Mouse (Mus musculus) stomach, embryonic 15.5 days (tissue): ENCODE results near the gene Rasgef1a. TPM values are rescaled to one million over a fixed set of nuclear protein-coding genes. Genes with fewer than 3 reads are reported as not detected.
A peak's percentile ranks its signal among the peaks of the same experiment; 100 is the strongest.

Source experiments
- ATAC-seq: fragments of 200-750 bp; cut with Nextera tagmentation; 2 replicates; pipeline ENCODE4 v1.8.0; 2017; ENCODE audit warnings: low read depth, moderate number of reproducible peaks, moderate TSS enrichment; ENCODE audit not compliant: insufficient read depth, low FRiP score
- H3K27ac ChIP-seq: fragments of 300-500 bp; sonication (generic); 2 replicates; pipeline ENCODE4 v1.5.1; 2015; ENCODE audit warnings: mild to moderate bottlenecking, inconsistent platforms
- H3K27me3 ChIP-seq: fragments of 300-500 bp; sonication (generic); replicated peaks from 2 replicates; pipeline ENCODE4 v1.6.1; 2015; ENCODE audit warnings: inconsistent platforms
- H3K36me3 ChIP-seq: fragments of 300-500 bp; sonication (generic); 2 replicates; pipeline ENCODE4 v1.6.1; 2015; ENCODE audit warnings: inconsistent platforms
- H3K4me1 ChIP-seq: fragments of 300-500 bp; sonication (generic); 2 replicates; pipeline ENCODE4 v1.6.1; 2015; ENCODE audit warnings: inconsistent platforms
- H3K4me2 ChIP-seq: fragments of 300-500 bp; sonication (generic); 2 replicates; pipeline ENCODE4 v1.6.1; 2015; ENCODE audit warnings: mild to moderate bottlenecking, inconsistent platforms
- H3K4me3 ChIP-seq: fragments of 300-500 bp; sonication (generic); replicated peaks from 2 replicates; pipeline ENCODE4 v1.5.1; 2015; ENCODE audit warnings: inconsistent platforms
- H3K9ac ChIP-seq: fragments of 300-500 bp; sonication (generic); 2 replicates; pipeline ENCODE4 v1.6.1; 2015; ENCODE audit warnings: inconsistent platforms
- H3K9me3 ChIP-seq: fragments of 300-500 bp; sonication (generic); 2 replicates; pipeline ENCODE4 v1.6.1; 2016; ENCODE audit warnings: inconsistent platforms
- WGBS: fragments of 180-500 bp; shearing (Covaris S2); methylation state at CpG from one replicate; pipeline ENCODE4 v1.1.7; 2015; 5-methylcytosine and 5-hydroxymethylcytosine counted together
- polyA plus RNA-seq: library from polyadenylated mRNA; unstranded; fragments of >200 nt; fragmentation: Nextera tagmentation; extraction: Ambion mirVana; gene quantifications from 2 replicates; pipeline ENCODE4 v1.2.1, GENCODE M21; 2015

Gene Rasgef1a
- polyA plus RNA-seq, 1 experiment from 2014 or later, result 0.44 TPM

DNA sequence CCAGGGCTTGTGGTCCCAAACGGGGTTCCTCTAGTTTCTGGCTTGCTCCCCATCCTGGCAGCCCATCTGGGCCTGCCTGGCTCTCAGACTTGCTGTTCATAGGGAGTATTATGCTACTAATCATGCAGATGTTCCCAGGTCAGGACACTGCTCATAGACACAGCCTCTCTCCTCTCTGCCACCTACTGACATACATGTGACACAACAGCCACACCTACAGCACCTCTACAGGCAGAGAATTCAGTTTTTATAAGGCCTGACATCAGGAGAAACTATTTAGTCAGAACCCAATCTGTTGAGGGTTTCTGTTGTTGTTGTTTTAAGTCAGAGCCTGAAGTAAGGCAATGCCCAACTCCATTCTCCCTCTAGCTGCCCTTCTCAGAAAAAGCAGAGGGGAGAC lies 100.6 kb downstream of the Rasgef1a start:
- WGBS, result 62% methylated on average over 1 of the region's 1 CpGs
- Histone ChIP-seq H3K36me3 (peaks cover 5% of the 10 kb centered on the region; the same call in 1 of the 2 replicates), H3K4me1 (no peaks in the 10 kb centered on the region), H3K4me2 (no peak overlapping the region), H3K9me3 (no peaks in the 10 kb centered on the region), H3K27ac (no peak overlapping the region), H3K4me3 (no peak overlapping the region), H3K27me3 (no peaks in the 10 kb centered on the region), H3K9ac (no peak overlapping the region)
- no peak for ATAC-seq

DNA sequence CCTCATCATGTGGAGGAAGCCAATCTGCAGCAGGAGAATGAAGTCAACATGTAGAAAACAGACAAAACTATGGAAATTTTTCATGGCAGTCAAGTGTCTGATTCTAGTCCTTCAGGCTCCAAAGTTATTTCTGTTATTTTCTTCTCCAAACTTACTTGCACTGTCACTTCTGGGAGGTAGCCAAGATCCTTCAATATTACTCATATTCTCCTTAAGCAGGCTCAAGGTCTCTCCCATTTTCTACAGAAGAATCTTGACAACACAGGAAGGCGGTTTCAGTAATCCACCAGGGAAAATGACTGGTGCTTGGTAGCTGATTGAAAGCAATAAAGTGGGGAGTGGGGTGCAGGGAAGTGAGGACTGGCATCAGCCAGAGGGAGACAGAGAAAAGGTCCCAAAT lies 111.5 kb downstream of the Rasgef1a start:
- WGBS, result 79% methylated on average over 1 of the region's 1 CpGs

DNA sequence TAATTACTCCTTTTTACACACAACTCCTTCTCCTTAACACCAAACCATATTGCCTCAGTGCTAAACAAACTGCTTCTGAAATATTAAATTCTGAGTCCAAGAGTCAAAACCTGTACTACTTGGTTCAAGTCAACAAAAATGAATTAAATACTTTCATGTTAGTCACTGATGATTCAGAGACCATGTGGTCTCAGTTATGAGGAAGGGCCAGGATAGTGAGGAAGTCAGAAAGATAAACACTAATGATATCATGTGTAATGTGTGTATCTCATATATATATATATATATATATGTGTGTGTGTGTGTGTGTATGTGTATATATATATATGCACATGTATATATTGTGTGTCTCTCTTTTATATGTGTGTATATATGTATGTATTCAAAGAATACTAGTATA lies 115.3 kb downstream of the Rasgef1a start:
- Histone ChIP-seq H3K9me3 (no peaks in the 10 kb centered on the region), H3K9ac (no peak overlapping the region)
- no peak for ATAC-seq

More for the DNA sequence above, 111.5 kb downstream of the Rasgef1a start:
- Histone ChIP-seq H3K4me2 (no peak overlapping the region), H3K4me1 (no peaks in the 10 kb centered on the region), H3K27ac (no peak overlapping the region), H3K27me3 (no peaks in the 10 kb centered on the region), H3K9me3 (no peaks in the 10 kb centered on the region), H3K4me3 (no peak overlapping the region), H3K36me3 (peaks cover 3% of the 10 kb centered on the region; the same call in 1 of the 2 replicates), H3K9ac (no peak overlapping the region)
- no peak for ATAC-seq

DNA sequence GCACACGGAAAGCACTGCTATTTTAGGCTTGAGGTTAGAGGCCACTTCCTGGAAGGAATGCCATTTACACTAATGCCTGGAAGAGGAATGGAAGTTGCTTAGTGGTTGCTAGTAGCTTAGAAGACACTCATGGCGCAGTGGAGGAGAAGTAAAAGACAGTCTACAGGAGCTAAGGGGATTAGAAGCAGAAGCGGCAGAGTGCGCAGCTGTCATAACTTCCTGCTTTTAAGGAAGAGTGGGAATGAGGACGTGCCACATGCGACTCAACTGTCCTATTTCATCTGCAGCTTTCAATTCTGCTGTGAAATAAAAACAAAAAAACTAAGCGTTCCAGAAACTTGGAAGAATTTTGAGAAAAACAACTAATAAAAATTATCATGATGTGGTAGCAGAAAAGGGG lies 116.0 kb downstream of the Rasgef1a start:
- no peak overlapping the region for H3K9ac ChIP-seq
- 72% methylated on average over 7 of the region's 7 CpGs for WGBS
- no peak overlapping the region for H3K4me3 ChIP-seq
- no peak overlapping the region for H3K27ac ChIP-seq
- no peaks in the 10 kb centered on the region for H3K4me1 ChIP-seq
- H3K9me3 ChIP-seq, result no peaks in the 10 kb centered on the region
- ATAC-seq, result no peak
- peaks cover 3% of the 10 kb centered on the region; the same call in 1 of the 2 replicates for H3K36me3 ChIP-seq
- no peaks in the 10 kb centered on the region for H3K27me3 ChIP-seq
- H3K4me2 ChIP-seq, result no peak overlapping the region

More for the DNA sequence above, 115.3 kb downstream of the Rasgef1a start:
- no peak overlapping the region for H3K27ac ChIP-seq
- H3K4me3 ChIP-seq, result no peak overlapping the region
- peaks cover 3% of the 10 kb centered on the region; the same call in 1 of the 2 replicates for H3K36me3 ChIP-seq
- no peaks in the 10 kb centered on the region for H3K4me1 ChIP-seq
- no peak overlapping the region for H3K4me2 ChIP-seq
- no peaks in the 10 kb centered on the region for H3K27me3 ChIP-seq

DNA sequence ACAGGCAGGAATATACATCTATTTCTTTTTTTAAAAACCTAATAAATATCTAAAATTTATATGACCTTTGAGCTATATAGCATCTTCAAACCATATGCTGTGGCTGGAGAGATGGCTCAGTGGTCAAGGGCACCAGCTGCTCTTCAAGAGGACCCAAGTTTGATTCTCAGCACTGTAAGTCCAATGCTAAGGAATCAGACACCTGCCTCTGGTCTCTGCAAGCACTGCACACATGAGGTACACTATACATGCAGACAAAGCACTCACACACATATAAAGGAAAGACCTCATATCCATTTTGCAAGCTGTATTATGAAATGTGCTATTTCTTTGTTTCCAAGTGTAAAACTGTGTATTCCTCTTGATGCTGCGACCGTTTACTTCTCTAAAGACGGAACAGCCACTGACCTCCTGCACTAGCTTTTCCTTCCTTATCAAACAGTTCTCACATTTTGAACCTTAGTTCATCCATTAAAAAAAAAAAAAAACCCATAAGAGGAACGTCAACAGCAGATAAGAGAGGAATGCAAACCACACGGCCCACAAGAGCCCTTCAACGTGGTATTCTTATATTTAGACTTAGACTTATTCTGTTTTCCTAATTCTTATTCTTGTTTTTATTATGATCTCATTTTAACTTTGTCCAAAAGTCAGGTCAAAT lies 116.7 kb downstream of the Rasgef1a start:
- no peak overlapping the region for H3K4me2 ChIP-seq
- H3K36me3 ChIP-seq, result peaks cover 3% of the 10 kb centered on the region; the same call in 1 of the 2 replicates
- H3K9me3 ChIP-seq, result no peaks in the 10 kb centered on the region
- H3K4me1 ChIP-seq, result no peaks in the 10 kb centered on the region
- no peak overlapping the region for H3K4me3 ChIP-seq
- H3K27me3 ChIP-seq, result no peaks in the 10 kb centered on the region
- 41% methylated on average over 6 of the region's 6 CpGs for whole genome bisulfite sequencing
- no peak for ATAC-seq
- no peak overlapping the region for H3K9ac ChIP-seq
- H3K27ac ChIP-seq, result no peak overlapping the region

DNA sequence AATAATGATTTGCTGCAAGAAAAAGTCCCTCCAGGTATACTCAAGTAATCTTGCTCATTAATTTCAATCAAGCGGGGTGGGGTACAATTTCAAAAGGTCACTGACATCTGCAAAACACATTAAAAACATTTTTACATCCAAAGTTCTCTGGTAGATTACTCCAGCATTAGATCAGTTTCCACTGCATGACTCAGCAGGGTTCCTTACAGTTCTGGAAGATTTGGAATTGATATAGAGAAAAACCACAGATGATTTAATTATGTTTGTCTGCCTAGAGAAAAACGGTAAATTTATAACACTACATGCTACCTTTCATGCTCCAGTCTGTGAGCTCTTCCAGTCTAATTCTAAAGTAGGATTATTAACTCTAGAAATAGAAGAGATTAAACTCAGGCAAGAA lies 118.8 kb downstream of the Rasgef1a start:
- no peaks in the 10 kb centered on the region for H3K9me3 ChIP-seq
- ATAC-seq, result no peak
- H3K4me2 ChIP-seq, result no peak overlapping the region
- no peak overlapping the region for H3K9ac ChIP-seq
- no peaks in the 10 kb centered on the region for H3K4me1 ChIP-seq
- no peak overlapping the region for H3K27ac ChIP-seq
- no peaks in the 10 kb centered on the region for H3K27me3 ChIP-seq
- WGBS, result 72% methylated on average over 2 of the region's 2 CpGs
- H3K4me3 ChIP-seq, result no peak overlapping the region
- H3K36me3 ChIP-seq, result no peaks in the 10 kb centered on the region

DNA sequence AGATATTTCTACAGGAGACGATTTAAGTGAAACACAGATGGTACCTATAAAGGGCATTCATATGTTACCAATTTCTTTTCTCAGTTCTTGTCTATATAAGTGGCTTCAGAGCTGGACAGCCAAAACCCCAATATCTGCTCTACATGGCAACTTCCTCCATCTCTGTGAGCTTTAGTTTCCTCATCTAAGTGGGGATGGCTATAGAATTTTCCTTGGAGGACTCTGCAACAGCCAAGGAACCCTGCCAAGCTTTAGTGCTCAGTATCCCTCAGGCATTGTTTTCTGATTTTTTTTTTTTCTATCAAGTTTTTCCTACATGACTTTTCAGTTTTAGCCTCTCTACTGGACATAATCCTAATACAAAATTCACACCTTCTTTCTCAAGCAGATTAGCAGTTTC lies 123.2 kb downstream of the Rasgef1a start:
- Histone ChIP-seq H3K36me3 (no peaks in the 10 kb centered on the region), H3K27me3 (no peaks in the 10 kb centered on the region), H3K9me3 (no peaks in the 10 kb centered on the region), H3K9ac (no peak overlapping the region), H3K4me3 (no peak overlapping the region), H3K4me1 (0 out of 2 replicates have a peak, but pooled peaks cover 3% of the 10 kb centered on the region), H3K4me2 (no peak overlapping the region), H3K27ac (no peak overlapping the region)
- no peak for ATAC-seq
- WGBS, result 83% methylated on average over 1 of the region's 1 CpGs

- WGBS, result 66% methylated on average over 2 of the region's 2 CpGs
- 0 out of 2 replicates have a peak, but pooled peaks cover 3% of the 10 kb centered on the region for H3K4me1 ChIP-seq
These were observed 125.9 kb downstream of the Rasgef1a start for GRCm38 (mm10) chr6:118137148-118137547.

GRCm38 (mm10) chr6:118138731-118139709 lies 127.8 kb downstream of the Rasgef1a start, which contains the start of gene Csgalnact2:
Csgalnact2 (minus strand) TSS chr6:118139140.
- H3K36me3 ChIP-seq, result no peaks in the 10 kb centered on the region
- 7% methylated on average over 57 of the region's 66 CpGs for WGBS
- peak within 1 kb of the TSS; percentile 72; the same call in 1 of the 2 replicates for H3K27ac ChIP-seq
- 0 out of 2 replicates have a peak, but pooled peaks cover 3% of the 10 kb centered on the region for H3K4me1 ChIP-seq
- H3K4me2 ChIP-seq, result peak within 1 kb of the TSS; percentile 69
- H3K9ac ChIP-seq, result peak within 1 kb of the TSS; percentile 84
- H3K9me3 ChIP-seq, result no peaks in the 10 kb centered on the region
- H3K27me3 ChIP-seq, result no peaks in the 10 kb centered on the region
- ATAC-seq, result peak; percentile 100
- H3K4me3 ChIP-seq, result peak within 1 kb of the TSS; percentile 76

More at GRCm38 (mm10) chr6:118137148-118137547, 125.9 kb downstream of the Rasgef1a start:
- H3K27me3 ChIP-seq, result no peaks in the 10 kb centered on the region
- ATAC-seq, result no peak
- no peaks in the 10 kb centered on the region for H3K9me3 ChIP-seq
- no peak overlapping the region for H3K9ac ChIP-seq
- no peaks in the 10 kb centered on the region for H3K36me3 ChIP-seq
- H3K4me3 ChIP-seq, result no peak overlapping the region
- H3K4me2 ChIP-seq, result no peak overlapping the region
- H3K27ac ChIP-seq, result no peak overlapping the region

GRCm38 (mm10) chr6:118140961-118141360 lies 129.7 kb downstream of the Rasgef1a start:
- no peaks in the 10 kb centered on the region for H3K36me3 ChIP-seq
- H3K27ac ChIP-seq, result no peak overlapping the region
- no peaks in the 10 kb centered on the region for H3K9me3 ChIP-seq
- no peak overlapping the region for H3K9ac ChIP-seq
- H3K4me1 ChIP-seq, result 0 out of 2 replicates have a peak, but pooled peaks cover 3% of the 10 kb centered on the region
- WGBS, result 72% methylated on average over 6 of the region's 6 CpGs
- H3K27me3 ChIP-seq, result no peaks in the 10 kb centered on the region
- H3K4me3 ChIP-seq, result no peak overlapping the region
- H3K4me2 ChIP-seq, result no peak overlapping the region
- no peak for ATAC-seq
